Mouse (Mus musculus) monocyte, adult 5-6 weeks (primary cell): ENCODE measurements around the gene Plk3. TPM values are rescaled to one million over a fixed set of nuclear protein-coding genes. Genes with fewer than 3 reads are reported as not detected.

ENCODE experiments used
- ATAC-seq: fragments of 153-309, 156-312 bp; replicated peaks from 2 replicates; pipeline ENCODE4 v1.8.0; 2017; ENCODE audit warnings: mild to moderate bottlenecking; ENCODE audit not compliant: low TSS enrichment, insufficient number of reproducible peaks, severe bottlenecking, poor library complexity, low FRiP score
- total RNA-seq: library from RNA; stranded (forward); fragments of 200-1000, 200-491, 200-594 nt; gene quantifications from 3 replicates; pipeline ENCODE4 v1.2.3, GENCODE M21; 2017

Gene Plk3
- total RNA-seq, 1 experiment from 2014 or later: 52.2 TPM

DNA sequence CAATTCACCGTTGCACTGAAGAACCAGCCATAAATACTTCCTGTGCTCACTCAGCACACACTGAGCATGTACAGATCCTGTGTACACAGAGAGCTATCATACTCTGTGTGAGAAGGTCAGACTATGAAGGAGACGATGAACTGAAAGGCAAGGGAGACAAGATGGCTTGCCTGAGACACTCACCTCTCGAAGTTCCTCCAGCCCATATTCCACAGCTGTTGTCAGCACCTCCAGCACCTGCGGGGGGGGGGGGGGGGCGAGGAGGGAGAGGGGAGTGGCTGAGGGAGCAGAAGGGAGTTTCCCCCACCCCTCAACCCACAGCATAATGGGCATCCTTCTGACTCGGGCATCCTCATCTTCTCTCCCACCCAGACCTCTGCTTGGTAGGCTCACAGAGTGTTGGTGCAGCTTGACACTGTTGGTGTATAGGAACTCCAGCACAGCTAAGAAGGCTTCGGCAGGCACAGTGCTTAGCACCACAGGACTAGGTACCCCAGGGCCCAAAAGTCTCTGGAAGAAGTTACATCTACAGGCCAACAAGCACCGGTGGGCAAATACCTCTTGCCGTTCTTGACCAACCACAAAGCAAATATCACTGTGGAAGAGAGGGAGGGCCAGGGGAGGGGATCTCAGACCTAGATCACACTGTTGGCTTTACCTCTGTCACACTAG is 10.1 kb downstream of the Plk3 start:
- ATAC-seq: no peak

- no peak for ATAC-seq
Measured at GRCm38 (mm10) chr4:117122209-117122608, 11.6 kb downstream of the Plk3 start.

GRCm38 (mm10) chr4:117120445-117121414 is 13.0 kb downstream of the Plk3 start:
- ATAC-seq: peak; percentile 83

- no peak for ATAC-seq
Measured at GRCm38 (mm10) chr4:117120052-117120444, 13.7 kb downstream of the Plk3 start.

DNA sequence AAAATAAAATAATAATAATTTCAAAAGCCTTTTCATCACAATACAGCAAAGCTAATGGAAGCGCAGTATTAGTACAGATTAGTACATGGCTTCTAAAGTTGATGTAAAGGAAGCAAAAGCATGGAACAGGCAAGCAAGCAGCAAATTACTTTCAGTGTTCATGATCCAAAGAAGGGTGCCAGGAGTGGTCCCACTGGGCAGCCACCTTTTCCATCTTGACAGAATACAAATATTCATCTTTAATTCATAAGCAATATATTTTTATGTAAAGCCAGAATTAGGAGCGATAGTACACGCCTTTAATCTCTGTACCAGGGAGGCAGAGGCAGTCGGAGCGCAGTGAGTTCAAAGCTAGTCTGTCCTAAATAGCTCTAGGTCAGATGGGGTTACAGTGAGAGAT is 14.1 kb downstream of the Plk3 start:
- ATAC-seq: no peak

DNA sequence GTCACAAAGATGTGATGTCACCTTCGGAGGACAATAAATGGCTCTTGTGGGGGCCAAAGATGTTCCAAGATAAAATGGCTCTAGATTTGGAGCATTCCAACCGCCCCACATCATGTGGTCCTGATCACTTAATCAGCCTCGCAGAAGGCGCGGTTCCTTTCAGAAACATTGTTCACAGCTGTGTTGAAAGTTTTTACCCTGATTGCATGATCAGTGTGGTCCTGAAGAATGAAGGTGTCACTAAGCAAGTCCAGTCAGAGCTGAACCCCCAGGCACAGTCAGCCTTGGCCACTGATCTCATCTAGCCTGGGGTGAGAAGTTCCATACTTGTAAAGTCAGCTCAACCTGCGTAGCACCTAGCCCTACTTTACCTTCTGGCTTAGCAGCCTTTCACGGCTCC is 15.8 kb downstream of the Plk3 start:
- ATAC-seq: no peak

GRCm38 (mm10) chr4:117115592-117115991 is 18.2 kb downstream of the Plk3 start:
- no peak for ATAC-seq

- ATAC-seq: no peak
Measured at GRCm38 (mm10) chr4:117113237-117113636, 20.5 kb downstream of the Plk3 start.

GRCm38 (mm10) chr4:117110985-117111384 is 22.8 kb downstream of the Plk3 start:
- ATAC-seq: no peak

DNA sequence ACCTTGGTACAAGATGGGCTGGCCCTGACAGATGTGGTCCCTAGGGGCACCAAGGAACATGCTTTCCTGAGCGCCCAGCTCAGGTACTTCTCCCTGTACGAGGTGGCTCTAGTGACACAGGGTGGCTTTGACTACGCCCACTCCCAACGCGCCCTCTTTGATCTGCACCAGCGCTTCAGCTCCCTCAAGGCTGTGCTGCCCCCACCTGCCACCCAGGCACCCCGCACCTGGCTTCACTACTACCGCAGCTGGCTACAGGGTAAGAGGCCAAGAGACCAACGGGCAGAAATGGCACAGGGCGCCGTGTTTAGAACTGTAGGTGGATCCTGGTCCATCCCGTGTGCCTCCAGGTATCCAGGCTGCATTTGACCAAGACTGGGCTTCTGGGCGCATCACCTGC is 23.5 kb downstream of the Plk3 start:
- ATAC-seq: no peak

DNA sequence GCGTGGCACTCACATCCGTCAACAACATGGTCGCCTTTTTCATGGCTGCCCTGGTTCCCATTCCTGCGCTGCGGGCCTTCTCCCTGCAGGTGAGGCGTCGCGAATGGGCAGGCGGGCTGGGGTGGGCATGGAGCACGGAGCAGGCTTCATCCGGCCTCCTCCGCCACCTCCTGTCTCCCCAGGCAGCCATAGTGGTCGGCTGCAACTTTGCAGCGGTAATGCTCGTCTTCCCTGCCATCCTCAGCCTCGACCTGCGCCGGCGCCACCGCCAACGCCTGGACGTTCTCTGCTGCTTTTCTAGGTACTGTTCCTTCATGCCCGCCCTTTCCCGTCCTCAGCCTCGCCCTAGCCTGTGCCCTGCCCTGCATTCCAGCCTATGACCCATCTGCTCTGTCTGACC is 24.4 kb downstream of the Plk3 start:
- ATAC-seq: no peak

- ATAC-seq: no peak
Measured at GRCm38 (mm10) chr4:117108524-117108849, 25.3 kb downstream of the Plk3 start.

DNA sequence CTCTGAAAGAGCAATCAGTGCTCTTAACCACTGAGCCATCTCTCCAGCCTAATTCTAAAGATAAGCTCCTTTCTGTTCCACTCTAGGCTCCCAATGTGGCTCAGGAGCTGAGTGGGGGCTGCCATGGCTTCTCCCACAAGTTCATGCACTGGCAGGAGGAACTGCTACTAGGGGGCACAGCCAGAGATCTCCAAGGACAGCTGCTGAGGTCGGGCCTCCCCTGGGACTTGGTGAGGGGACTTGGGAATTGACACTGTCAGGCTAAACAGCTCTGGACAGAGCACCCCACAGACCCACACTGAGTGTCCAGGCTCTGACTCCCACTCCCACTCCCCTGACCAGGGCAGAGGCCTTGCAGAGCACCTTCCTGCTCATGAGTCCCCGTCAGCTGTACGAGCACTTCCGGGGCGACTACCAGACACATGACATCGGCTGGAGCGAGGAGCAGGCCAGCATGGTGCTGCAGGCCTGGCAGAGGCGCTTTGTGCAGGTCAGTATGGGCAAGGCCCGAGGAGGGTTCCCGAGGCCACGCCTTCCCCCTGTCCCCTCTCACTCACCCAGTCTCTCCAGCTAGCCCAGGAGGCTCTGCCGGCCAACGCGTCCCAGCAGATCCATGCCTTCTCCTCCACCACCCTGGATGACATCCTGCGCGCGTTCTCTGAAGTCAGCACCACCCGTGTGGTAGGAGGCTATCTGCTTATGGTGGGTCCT is 25.8 kb downstream of the Plk3 start:
- ATAC-seq: no peak

DNA sequence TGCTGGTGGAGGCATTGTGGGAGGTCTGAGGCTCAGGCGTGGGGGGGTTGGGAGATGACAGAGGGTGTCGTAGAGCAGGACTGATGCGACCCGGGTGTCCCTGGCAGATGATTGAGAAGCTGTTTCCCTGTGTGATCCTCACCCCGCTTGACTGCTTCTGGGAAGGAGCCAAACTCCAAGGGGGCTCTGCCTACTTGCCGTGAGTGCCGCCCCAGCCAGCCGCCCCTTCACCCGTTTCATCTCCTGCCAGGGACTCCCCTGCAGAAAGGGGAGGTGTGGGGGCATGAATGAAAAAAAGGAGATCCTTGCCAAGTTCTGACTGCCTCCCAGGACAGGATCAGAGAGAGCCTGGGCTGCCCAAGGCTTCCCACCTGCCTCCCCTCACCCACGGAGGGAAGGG is 28.6 kb downstream of the Plk3 start:
- no peak for ATAC-seq

GRCm38 (mm10) chr4:117104672-117105071 is 29.1 kb downstream of the Plk3 start:
- no peak for ATAC-seq

DNA sequence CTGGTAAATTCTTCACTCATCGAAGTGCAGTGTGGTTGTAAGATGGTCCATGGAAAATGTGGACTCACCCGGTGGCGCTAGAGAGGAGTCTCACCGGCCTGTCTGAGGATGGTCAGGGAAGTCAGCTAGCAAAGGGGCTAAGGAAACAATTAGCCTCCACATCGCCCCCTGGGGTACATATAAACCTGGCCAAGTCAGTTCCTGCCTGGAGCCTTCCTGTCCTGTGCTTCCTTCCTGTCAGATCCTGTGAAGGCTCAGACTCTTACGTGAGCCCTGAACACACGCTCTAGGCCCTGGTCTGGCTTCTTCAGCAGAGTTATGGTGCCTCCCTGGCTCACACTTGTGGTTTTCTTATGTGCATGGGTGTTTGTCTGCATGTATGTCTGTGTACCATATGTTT is 32.5 kb downstream of the Plk3 start:
- 0 out of 2 replicates have a peak, but pooled peaks have one; percentile 27 for ATAC-seq

DNA sequence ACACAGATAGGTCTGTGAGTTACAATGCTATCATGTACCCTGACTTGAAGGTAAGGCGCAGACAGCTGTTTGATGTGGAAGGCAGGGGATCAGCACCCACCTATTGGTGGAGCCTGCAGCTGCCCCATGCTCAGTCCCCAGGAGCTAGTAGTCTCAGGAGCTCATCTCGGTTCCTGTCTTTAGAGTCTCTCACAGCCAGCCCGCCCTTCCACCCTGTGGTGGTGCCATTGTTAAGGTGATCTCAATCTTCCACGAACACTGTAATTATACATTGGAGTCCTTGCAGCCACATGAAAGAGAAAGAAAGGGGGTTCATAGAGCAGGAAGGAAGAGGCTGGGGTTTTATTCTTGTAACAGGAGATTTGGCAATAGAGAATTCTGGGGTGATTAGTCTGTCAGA is 33.7 kb downstream of the Plk3 start:
- 0 out of 2 replicates have a peak, but pooled peaks have one; percentile 14 for ATAC-seq

DNA sequence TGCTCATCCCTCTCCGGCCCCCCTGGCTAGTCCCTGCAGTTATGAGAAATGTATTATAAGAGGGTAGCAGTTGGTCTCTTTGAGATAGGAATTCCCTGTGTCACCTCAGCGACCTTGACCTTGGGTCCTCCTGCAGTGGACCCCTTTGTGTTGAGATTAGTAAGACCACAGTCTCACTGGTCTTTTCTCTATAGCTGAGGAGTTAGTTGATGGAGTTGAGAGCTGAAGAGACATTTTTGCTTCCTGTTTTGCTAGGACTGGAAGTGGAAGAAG is 35.1 kb downstream of the Plk3 start:
- no peak for ATAC-seq

GRCm38 (mm10) chr4:117097969-117098763 is 35.6 kb downstream of the Plk3 start:
- no peak for ATAC-seq
